Mouse (Mus musculus): ENCODE results near the gene Vasp. TPM values are rescaled to one million over a fixed set of nuclear protein-coding genes. Genes with fewer than 3 reads are reported as not detected.

Gene Vasp
- polyA plus RNA-seq, 1 experiment = 335 TPM

DNA sequence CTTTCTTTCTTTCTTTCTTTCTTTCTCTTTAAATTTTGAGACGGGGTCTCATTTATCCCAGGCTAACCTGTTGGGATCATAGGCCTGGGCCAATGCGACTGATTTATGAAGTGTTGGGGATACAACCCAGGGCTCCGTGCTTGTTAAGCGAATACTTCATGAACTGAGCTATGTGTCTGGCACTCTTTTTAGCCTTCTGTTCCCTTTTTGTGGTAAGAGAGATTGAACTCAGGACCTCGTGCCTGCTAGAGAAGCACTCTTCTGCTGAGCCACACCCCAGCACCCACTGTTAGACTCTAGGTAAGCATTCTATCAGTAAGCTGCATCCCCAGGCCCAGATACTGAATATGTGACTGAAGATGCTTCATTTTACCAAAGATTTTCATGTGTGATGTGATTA, 54.1 kb downstream of the Vasp start:
- WGBS = 18% methylated on average over 5 of the region's 5 CpGs
- 0 out of 2 replicates have a peak, but pooled peaks cover 6% of the 10 kb centered on the region for H3K27me3 ChIP-seq (ENCODE audit: control insufficient read depth, insufficient read depth, low read length)
- no peak overlapping the region for H3K27ac ChIP-seq (ENCODE audit: insufficient read depth, low read length)

DNA sequence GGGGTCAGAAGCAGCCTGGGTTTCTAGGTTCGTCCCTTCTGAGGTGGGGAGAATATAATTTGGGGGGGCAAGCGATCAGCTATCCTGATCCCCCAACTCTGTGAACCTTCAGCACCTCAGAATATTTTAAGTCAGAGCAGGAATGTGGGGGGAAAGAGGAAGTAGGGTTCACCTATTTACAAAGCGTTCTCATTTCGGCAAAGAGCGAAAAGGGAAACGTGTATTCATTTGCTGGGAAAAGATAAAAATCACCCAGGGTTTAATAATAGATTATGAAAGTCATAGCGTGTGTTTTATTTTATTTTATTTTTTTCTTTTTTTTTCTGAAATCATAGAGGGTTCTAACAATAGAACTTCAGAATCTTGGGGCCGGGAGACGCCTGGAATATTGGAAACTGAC, 56.7 kb downstream of the Vasp start:
- H3K36me3 ChIP-seq (ENCODE audit: control insufficient read depth, insufficient read depth, low read length) = no peaks in the 10 kb centered on the region
- peaks cover 8% of the 10 kb centered on the region; the same call in 1 of the 2 replicates for H3K27me3 ChIP-seq (ENCODE audit: control insufficient read depth, insufficient read depth, low read length)
- no peak overlapping the region for H3K27ac ChIP-seq (ENCODE audit: insufficient read depth, low read length)
- DNase-seq (ENCODE audit: low read depth in 1 of 2, low spot score in 2 of 2) = no peak
- no peak for TF ChIP-seq POLR2A (IDR thresholded peaks at IDR 0.05; ENCODE audit: low read depth, low read length)
- TF ChIP-seq CTCF (IDR thresholded peaks at IDR 0.05; ENCODE audit: extremely low read depth, insufficient read depth, insufficient read length, insufficient replicate concordance) = no peak
- no peak overlapping the region for H3K4me3 ChIP-seq (ENCODE audit: extremely low read depth, insufficient read depth, insufficient read length)
- 7% methylated on average over 9 of the region's 9 CpGs for WGBS
- H3K4me1 ChIP-seq (ENCODE audit: control insufficient read depth, insufficient read depth, insufficient read length) = no peaks in the 10 kb centered on the region

More for the DNA sequence above, 54.1 kb downstream of the Vasp start:
- H3K4me3 ChIP-seq (ENCODE audit: extremely low read depth, insufficient read depth, insufficient read length) = no peak overlapping the region
- no peaks in the 10 kb centered on the region for H3K36me3 ChIP-seq (ENCODE audit: control insufficient read depth, insufficient read depth, low read length)
- TF ChIP-seq POLR2A (IDR thresholded peaks at IDR 0.05; ENCODE audit: low read depth, low read length) (no peak), CTCF (IDR thresholded peaks at IDR 0.05; ENCODE audit: extremely low read depth, insufficient read depth, insufficient read length, insufficient replicate concordance) (no peak)
- no peak for DNase-seq (ENCODE audit: low read depth in 1 of 2, low spot score in 2 of 2)
- H3K4me1 ChIP-seq (ENCODE audit: control insufficient read depth, insufficient read depth, insufficient read length) = no peaks in the 10 kb centered on the region

DNA sequence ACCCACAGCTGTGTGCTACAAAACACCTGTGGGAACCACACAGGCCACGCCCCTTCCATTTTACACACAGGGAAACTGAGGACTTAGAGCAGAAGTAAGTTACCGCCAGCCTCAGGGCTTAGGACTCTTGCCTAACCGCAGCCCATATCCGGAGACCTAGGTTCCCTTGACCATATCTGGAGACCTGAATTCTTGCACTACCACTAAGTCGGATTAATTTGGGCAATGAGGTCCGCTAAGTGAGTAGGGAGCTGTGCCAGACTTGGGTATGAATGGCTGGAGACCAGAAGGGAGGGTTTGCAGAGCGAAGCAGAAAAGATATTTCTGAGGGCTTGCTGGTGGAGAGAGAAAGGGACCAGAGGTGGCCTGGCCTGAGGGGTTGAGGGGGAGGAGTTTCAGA, 57.2 kb downstream of the Vasp start:
- H3K36me3 ChIP-seq (ENCODE audit: control insufficient read depth, insufficient read depth, low read length) = no peaks in the 10 kb centered on the region
- TF ChIP-seq CTCF (IDR thresholded peaks at IDR 0.05; ENCODE audit: extremely low read depth, insufficient read depth, insufficient read length, insufficient replicate concordance) (no peak), POLR2A (IDR thresholded peaks at IDR 0.05; ENCODE audit: low read depth, low read length) (no peak)
- H3K4me1 ChIP-seq (ENCODE audit: control insufficient read depth, insufficient read depth, insufficient read length) = no peaks in the 10 kb centered on the region
- H3K27ac ChIP-seq (ENCODE audit: insufficient read depth, low read length) = no peak overlapping the region
- no peak overlapping the region for H3K4me3 ChIP-seq (ENCODE audit: extremely low read depth, insufficient read depth, insufficient read length)
- WGBS = 21% methylated on average over 7 of the region's 7 CpGs
- H3K27me3 ChIP-seq (ENCODE audit: control insufficient read depth, insufficient read depth, low read length) = peaks cover 8% of the 10 kb centered on the region; the same call in 1 of the 2 replicates
- DNase-seq (ENCODE audit: low read depth in 1 of 2, low spot score in 2 of 2) = no peak

DNA sequence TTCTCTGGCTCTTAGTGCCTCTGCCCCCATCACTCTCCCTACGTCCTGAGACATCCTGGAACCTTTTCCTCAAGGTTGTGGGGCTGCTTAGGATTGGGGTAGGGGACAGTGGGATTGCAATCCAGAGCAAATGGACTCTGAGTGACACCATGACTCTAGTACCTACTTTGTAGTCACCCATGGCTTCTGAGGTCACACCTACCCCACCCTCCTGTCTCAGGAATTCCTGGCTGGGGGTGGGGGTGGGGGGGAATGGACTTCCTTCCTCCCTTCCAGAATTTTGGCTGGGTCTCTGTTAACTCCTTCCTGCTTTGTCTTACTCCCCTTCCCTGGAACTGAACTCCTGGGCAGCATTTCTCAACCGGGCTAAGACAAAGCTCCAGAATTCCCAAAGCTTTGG, 58.2 kb downstream of the Vasp start:
- Histone ChIP-seq H3K27me3 (ENCODE audit: control insufficient read depth, insufficient read depth, low read length) (peaks cover 7% of the 10 kb centered on the region; the same call in 1 of the 2 replicates), H3K4me3 (ENCODE audit: extremely low read depth, insufficient read depth, insufficient read length) (no peak overlapping the region), H3K27ac (ENCODE audit: insufficient read depth, low read length) (no peak overlapping the region), H3K36me3 (ENCODE audit: control insufficient read depth, insufficient read depth, low read length) (no peaks in the 10 kb centered on the region), H3K4me1 (ENCODE audit: control insufficient read depth, insufficient read depth, insufficient read length) (no peaks in the 10 kb centered on the region)
- TF ChIP-seq POLR2A (IDR thresholded peaks at IDR 0.05; ENCODE audit: low read depth, low read length) (no peak), CTCF (IDR thresholded peaks at IDR 0.05; ENCODE audit: extremely low read depth, insufficient read depth, insufficient read length, insufficient replicate concordance) (no peak)
- 74% methylated on average over 2 of the region's 2 CpGs for WGBS
- DNase-seq (ENCODE audit: low read depth in 1 of 2, low spot score in 2 of 2) = no peak

DNA sequence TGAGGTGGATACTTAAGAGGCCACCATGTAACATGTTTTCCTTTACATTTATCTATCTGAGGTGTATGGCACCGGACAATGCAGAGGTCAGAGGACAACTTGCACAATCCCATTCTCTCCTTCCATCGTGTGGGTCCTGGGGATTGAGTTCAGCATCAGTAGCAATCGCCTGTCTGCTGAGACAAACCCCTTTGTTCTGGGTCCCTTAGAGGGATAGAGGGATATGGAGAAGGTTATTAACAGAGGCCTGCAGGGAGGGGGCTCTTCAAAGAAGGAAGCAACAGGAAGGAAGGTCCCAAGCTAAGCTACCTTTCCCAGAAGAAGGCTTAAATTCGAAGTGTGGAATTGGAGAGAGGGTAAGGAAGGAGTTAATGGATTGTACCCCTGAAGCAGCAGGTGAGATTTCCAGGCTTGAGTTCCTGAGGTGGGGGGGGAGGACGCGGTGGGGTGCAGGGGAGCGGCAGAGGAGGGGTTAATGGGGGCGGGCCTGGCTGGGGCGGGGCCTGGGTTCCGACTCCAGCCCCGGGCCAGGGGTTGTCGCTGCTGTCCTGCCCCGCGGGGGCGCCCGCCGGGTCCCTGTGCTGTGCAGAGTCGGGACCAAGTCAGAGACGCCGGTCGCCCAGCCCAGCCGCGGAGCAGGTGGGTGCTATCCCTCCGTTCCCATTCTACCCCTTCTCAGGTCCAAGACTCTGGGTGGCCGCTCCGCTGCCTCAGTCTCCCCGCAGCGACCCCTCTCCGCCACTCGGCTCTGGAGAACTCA, 59.4 kb downstream of the Vasp start, which contains the start of gene Gpr4:
Gene Gpr4, plus strand, starts transcription at position 543 of the 760 bp plus-strand sequence.
- H3K4me3 ChIP-seq (ENCODE audit: extremely low read depth, insufficient read depth, insufficient read length) = peak within 1 kb of the TSS; percentile 46; the same call in 1 of the 2 replicates
- DNase-seq (ENCODE audit: low read depth in 1 of 2, low spot score in 2 of 2) = no peak
- WGBS = 8% methylated on average over 29 of the region's 30 CpGs
- H3K27me3 ChIP-seq (ENCODE audit: control insufficient read depth, insufficient read depth, low read length) = peaks cover 7% of the 10 kb centered on the region; the same call in 1 of the 2 replicates
- H3K4me1 ChIP-seq (ENCODE audit: control insufficient read depth, insufficient read depth, insufficient read length) = no peaks in the 10 kb centered on the region
- TF ChIP-seq POLR2A (IDR thresholded peaks at IDR 0.05; ENCODE audit: low read depth, low read length) (no peak), CTCF (IDR thresholded peaks at IDR 0.05; ENCODE audit: extremely low read depth, insufficient read depth, insufficient read length, insufficient replicate concordance) (no peak)
- H3K36me3 ChIP-seq (ENCODE audit: control insufficient read depth, insufficient read depth, low read length) = no peaks in the 10 kb centered on the region
- no peak within 1 kb of the TSS for H3K27ac ChIP-seq (ENCODE audit: insufficient read depth, low read length)

DNA sequence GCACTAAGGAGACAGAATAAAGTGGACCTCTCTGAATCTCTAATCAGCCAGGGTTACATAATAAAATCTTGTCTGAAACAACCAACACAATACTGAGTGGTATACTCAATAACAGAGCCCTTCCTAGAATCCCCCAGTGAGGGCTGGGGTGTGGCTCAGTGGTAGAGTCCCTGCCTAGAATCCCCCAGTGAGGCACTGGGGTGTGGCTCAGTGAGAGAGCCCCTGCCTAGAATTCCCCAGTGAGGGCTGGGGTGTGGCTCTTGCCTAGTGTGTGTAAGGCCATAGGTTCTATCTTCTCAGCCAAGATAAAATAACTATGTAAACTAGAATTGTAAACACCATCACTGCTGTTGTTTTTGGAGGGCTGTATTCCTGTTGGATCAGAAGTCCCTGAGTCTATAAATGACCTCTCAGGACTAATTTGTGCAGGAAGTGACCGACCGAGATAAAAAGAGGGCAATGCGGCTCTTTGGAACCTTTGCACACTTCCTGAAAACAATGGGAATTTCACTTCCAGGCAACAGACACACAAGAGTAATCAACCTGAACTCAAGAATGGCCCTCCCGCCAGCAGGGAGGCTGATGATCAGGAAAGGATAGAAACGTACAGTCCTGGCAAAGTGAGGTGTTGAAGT, 60.5 kb downstream of the Vasp start:
- no peak for DNase-seq (ENCODE audit: low read depth in 1 of 2, low spot score in 2 of 2)
- Histone ChIP-seq H3K4me1 (ENCODE audit: control insufficient read depth, insufficient read depth, insufficient read length) (no peaks in the 10 kb centered on the region), H3K27ac (ENCODE audit: insufficient read depth, low read length) (no peak overlapping the region), H3K4me3 (ENCODE audit: extremely low read depth, insufficient read depth, insufficient read length) (no peak overlapping the region), H3K36me3 (ENCODE audit: control insufficient read depth, insufficient read depth, low read length) (no peaks in the 10 kb centered on the region), H3K27me3 (ENCODE audit: control insufficient read depth, insufficient read depth, low read length) (peaks cover 7% of the 10 kb centered on the region; the same call in 1 of the 2 replicates)
- 81% methylated on average over 5 of the region's 5 CpGs for WGBS
- no peak for TF ChIP-seq CTCF (IDR thresholded peaks at IDR 0.05; ENCODE audit: extremely low read depth, insufficient read depth, insufficient read length, insufficient replicate concordance)
- TF ChIP-seq POLR2A (IDR thresholded peaks at IDR 0.05; ENCODE audit: low read depth, low read length) = no peak
